Mouse (Mus musculus) bone marrow macrophage, adult 2 months (primary cell): Measurements from ENCODE around the gene Nox3. TPM values are rescaled to one million over a fixed set of nuclear protein-coding genes. Genes with fewer than 3 reads are reported as not detected.

Experiments used
- H3K27ac ChIP-seq: 2 replicates; pipeline ENCODE4 v1.5.1; 2012; ENCODE audit warnings: low read depth, low read length; ENCODE audit not compliant: insufficient read depth
- H3K4me1 ChIP-seq: 2 replicates; pipeline ENCODE4 v1.6.1; 2012; ENCODE audit warnings: low read length; ENCODE audit not compliant: control insufficient read depth, insufficient read depth
- H3K4me3 ChIP-seq: 2 replicates; pipeline ENCODE4 v1.5.1; 2012; ENCODE audit warnings: mild to moderate bottlenecking, low read length, moderate library complexity; ENCODE audit not compliant: insufficient read depth
- CTCF ChIP-seq: IDR thresholded peaks from 2 replicates; pipeline ENCODE4 v1.5.1; 2012; ENCODE audit warnings: low read depth, mild to moderate bottlenecking, low read length, moderate library complexity
- POLR2A ChIP-seq: IDR thresholded peaks from 2 replicates; pipeline ENCODE4 v1.6.1; 2012; ENCODE audit warnings: mild to moderate bottlenecking, low read depth, low read length, borderline replicate concordance
- polyA plus RNA-seq: library from polyadenylated mRNA; stranded (reverse); fragments of >200 nt; gene quantifications from 2 replicates; pipeline ENCODE4 v1.2.4, GENCODE M21; 2012; ENCODE audit not compliant: missing spikeins, insufficient read depth, insufficient read length

The Nox3 gene
- not detected in 2 replicates for polyA plus RNA-seq

GRCm38 (mm10) chr17:3696161-3696560 is at the start of gene Nox3:
Nox3 (minus strand) TSS chr17:3696261.
- Histone ChIP-seq H3K27ac (no peak within 1 kb of the TSS), H3K4me3 (no peak within 1 kb of the TSS), H3K4me1 (no peaks in the 10 kb centered on the region)
- TF ChIP-seq POLR2A, result no peak
- TF ChIP-seq CTCF, result no peak

- Histone ChIP-seq H3K4me3 (no peak overlapping the region), H3K4me1 (no peaks in the 10 kb centered on the region), H3K27ac (no peak overlapping the region)
- no peak for TF ChIP-seq POLR2A
- no peak for TF ChIP-seq CTCF
Observed at GRCm38 (mm10) chr17:3744402-3744801, 48.3 kb upstream of the Nox3 start.

GRCm38 (mm10) chr17:3736936-3737335 is 40.9 kb upstream of the Nox3 start:
- Histone ChIP-seq H3K4me3 (no peak overlapping the region), H3K4me1 (no peaks in the 10 kb centered on the region), H3K27ac (no peak overlapping the region)
- no peak for TF ChIP-seq POLR2A
- no peak for TF ChIP-seq CTCF

- no peaks in the 10 kb centered on the region for H3K4me1 ChIP-seq
- TF ChIP-seq CTCF (no peak), POLR2A (no peak)
- no peak overlapping the region for H3K4me3 ChIP-seq
- H3K27ac ChIP-seq, result no peak overlapping the region
Observed at GRCm38 (mm10) chr17:3734286-3734685, 38.2 kb upstream of the Nox3 start.

GRCm38 (mm10) chr17:3705350-3705930 is 9.4 kb upstream of the Nox3 start:
- H3K27ac ChIP-seq, result no peak overlapping the region
- peaks cover 6% of the 10 kb centered on the region for H3K4me1 ChIP-seq
- TF ChIP-seq POLR2A (no peak), CTCF (no peak)
- H3K4me3 ChIP-seq, result no peak overlapping the region

GRCm38 (mm10) chr17:3702320-3702719 is 6.3 kb upstream of the Nox3 start:
- TF ChIP-seq POLR2A, result no peak
- TF ChIP-seq CTCF, result no peak
- Histone ChIP-seq H3K4me1 (peaks cover 6% of the 10 kb centered on the region), H3K4me3 (no peak overlapping the region), H3K27ac (peak overlapping the region; percentile 19; the same call in 1 of the 2 replicates)

- TF ChIP-seq CTCF (no peak), POLR2A (no peak)
- Histone ChIP-seq H3K4me1 (no peaks in the 10 kb centered on the region), H3K4me3 (no peak overlapping the region), H3K27ac (no peak overlapping the region)
Observed at GRCm38 (mm10) chr17:3692817-3693216, 3.2 kb downstream of the Nox3 start.

- H3K4me1 ChIP-seq, result no peaks in the 10 kb centered on the region
- no peak overlapping the region for H3K27ac ChIP-seq
- TF ChIP-seq POLR2A (no peak), CTCF (no peak)
- no peak overlapping the region for H3K4me3 ChIP-seq
Observed at GRCm38 (mm10) chr17:3690499-3691258, 5.4 kb downstream of the Nox3 start.

- Histone ChIP-seq H3K4me1 (no peaks in the 10 kb centered on the region), H3K4me3 (no peak overlapping the region), H3K27ac (no peak overlapping the region)
- TF ChIP-seq CTCF (no peak), POLR2A (no peak)
Observed at GRCm38 (mm10) chr17:3683662-3684061, 12.4 kb downstream of the Nox3 start.

GRCm38 (mm10) chr17:3669226-3669625 is 26.8 kb downstream of the Nox3 start:
- no peak overlapping the region for H3K4me3 ChIP-seq
- no peaks in the 10 kb centered on the region for H3K4me1 ChIP-seq
- TF ChIP-seq POLR2A (no peak), CTCF (no peak)
- H3K27ac ChIP-seq, result no peak overlapping the region
